In genomic region chr2:169360272-169360671, GRCm38 (mm10) we compare ENCODE assay signal across 8 mouse cellular contexts.
DNase-seq lines count a peak whose midpoint lies in the region; ATAC-seq and TF ChIP-seq lines count a peak whose summit lies in the region.
"Had no signal": no experiment of that assay in that cellular context is flagged by ENCODE, and none has a peak within 500 bp of the region (broad histone marks: within the 10 kb centered on the region; RNA-seq: fewer than 3 reads in every experiment).

No protein-coding gene starts in this region.

- ATAC-seq in forebrain, postnatal 0 days, result no peak
- ATAC-seq in intestine, postnatal 0 days, result no peak
- ATAC-seq in lung, embryonic 14.5 days (ENCODE audit: insufficient read depth), result peak; percentile 73

- TF ChIP-seq EP300 in ES-Bruce4 (IDR thresholded peaks at IDR 0.05; ENCODE audit: insufficient read depth, low read depth, low read length), result no peak

- peak overlapping the region; percentile 23; the same call in 1 of the 2 replicates for H3K4me3 ChIP-seq in ES-Bruce4 (ENCODE audit: low read depth, low read length)
- H3K4me3 ChIP-seq in forebrain, postnatal 0 days (ENCODE audit: low read depth, low read length), result no peak overlapping the region
- H3K4me3 ChIP-seq in intestine, postnatal 0 days (ENCODE audit: low read depth, low read length), result no peak overlapping the region
- H3K4me3 ChIP-seq in lung, embryonic 14.5 days (ENCODE audit: low read depth, low read length), result 0 out of 2 replicates have a peak overlapping the region, but pooled peaks have one; percentile 6
- H3K4me3 ChIP-seq: liver, embryonic 13.5 days had no signal

- DNase-seq in WW6 (ENCODE audit: low read depth, low spot score), result peak; percentile 56
- DNase-seq in forebrain, postnatal 0 days, result peak; percentile 47
- peak; percentile 78 for DNase-seq in lung, embryonic 14.5 days
- peak; percentile 6 for DNase-seq in ovary, postnatal 10 days (ENCODE audit: low spot score)
- peak; percentile 8 to 37 for DNase-seq in urinary bladder, postnatal 36 days (ENCODE audit: low spot score in 2 of 2)
- DNase-seq: liver, embryonic 13.5 days had no signal

- no peak overlapping the region for H3K27ac ChIP-seq in ES-Bruce4 (ENCODE audit: insufficient read depth, low read length)
- H3K27ac ChIP-seq in forebrain, postnatal 0 days (ENCODE audit: low read depth, low read length), result no peak overlapping the region
- H3K27ac ChIP-seq in intestine, postnatal 0 days (ENCODE audit: low read depth, low read length), result no peak overlapping the region
- no peak overlapping the region for H3K27ac ChIP-seq in lung, embryonic 14.5 days (ENCODE audit: low read depth)
- H3K27ac ChIP-seq: liver, embryonic 13.5 days had no signal

- 32% methylated on average over 15 of the region's 15 CpGs for WGBS in forebrain, postnatal 0 days
- WGBS in intestine, postnatal 0 days, result 13% methylated on average over 15 of the region's 15 CpGs
- WGBS in lung, embryonic 14.5 days, result 9% methylated on average over 15 of the region's 15 CpGs

- H3K9ac ChIP-seq in ES-Bruce4 (ENCODE audit: low read depth, poor library complexity, severe bottlenecking), result no peak overlapping the region
- H3K9ac ChIP-seq in forebrain, postnatal 0 days, result no peak overlapping the region
- H3K9ac ChIP-seq in intestine, postnatal 0 days (ENCODE audit: low read depth, low read length), result no peak overlapping the region
- no peak overlapping the region for H3K9ac ChIP-seq in lung, embryonic 14.5 days
- H3K9ac ChIP-seq: liver, embryonic 13.5 days had no signal

- H3K4me2 ChIP-seq in forebrain, postnatal 0 days (ENCODE audit: low read depth), result peak overlapping the region; percentile 27
- H3K4me2 ChIP-seq in intestine, postnatal 0 days (replicated peaks; ENCODE audit: low read depth), result peak overlapping the region; percentile 47
- H3K4me2 ChIP-seq in lung, embryonic 14.5 days, result peak overlapping the region; percentile 51
- H3K4me2 ChIP-seq: liver, embryonic 13.5 days had no signal

- no peaks in the 10 kb centered on the region for H3K9me3 ChIP-seq in ES-Bruce4 (replicated peaks; ENCODE audit: control insufficient read depth, insufficient read depth, low read length, poor library complexity, severe bottlenecking)
- H3K9me3 ChIP-seq in forebrain, postnatal 0 days (ENCODE audit: low read length), result no peaks in the 10 kb centered on the region; the same call in 1 of the 2 replicates
- H3K9me3 ChIP-seq in intestine, postnatal 0 days (ENCODE audit: control insufficient read depth), result no peaks in the 10 kb centered on the region
- H3K9me3 ChIP-seq in lung, embryonic 14.5 days (ENCODE audit: low read depth, low read length), result no peaks in the 10 kb centered on the region

- no peak for TF ChIP-seq POLR2A in ES-Bruce4 (IDR thresholded peaks at IDR 0.05; ENCODE audit: insufficient read depth, low read length)

- no peaks in the 10 kb centered on the region for H3K4me1 ChIP-seq in ES-Bruce4 (ENCODE audit: control insufficient read depth, insufficient read depth, low read length)
- H3K4me1 ChIP-seq in forebrain, postnatal 0 days (ENCODE audit: insufficient read depth), result no peaks in the 10 kb centered on the region
- H3K4me1 ChIP-seq in intestine, postnatal 0 days (replicated peaks; ENCODE audit: control insufficient read depth, insufficient read depth, low read length), result no peaks in the 10 kb centered on the region
- no peaks in the 10 kb centered on the region; the same call in 1 of the 2 replicates for H3K4me1 ChIP-seq in lung, embryonic 14.5 days (ENCODE audit: insufficient read depth)
- H3K4me1 ChIP-seq: liver, embryonic 13.5 days had no signal

- H3K36me3 ChIP-seq in ES-Bruce4 (ENCODE audit: control insufficient read depth, insufficient read depth, low read length, poor library complexity, severe bottlenecking), result no peaks in the 10 kb centered on the region
- no peaks in the 10 kb centered on the region for H3K36me3 ChIP-seq in forebrain, postnatal 0 days (ENCODE audit: insufficient read depth)
- no peaks in the 10 kb centered on the region for H3K36me3 ChIP-seq in intestine, postnatal 0 days (ENCODE audit: control insufficient read depth, insufficient read depth)
- H3K36me3 ChIP-seq in lung, embryonic 14.5 days (ENCODE audit: insufficient read depth), result no peaks in the 10 kb centered on the region
- H3K36me3 ChIP-seq: liver, embryonic 13.5 days had no signal

- no peaks in the 10 kb centered on the region for H3K27me3 ChIP-seq in ES-Bruce4 (ENCODE audit: control insufficient read depth, insufficient read depth, low read length, poor library complexity, severe bottlenecking)
- no peaks in the 10 kb centered on the region for H3K27me3 ChIP-seq in forebrain, postnatal 0 days (ENCODE audit: insufficient read depth, low read length)
- no peaks in the 10 kb centered on the region for H3K27me3 ChIP-seq in intestine, postnatal 0 days (replicated peaks; ENCODE audit: control insufficient read depth, insufficient read depth, low read length)
- no peaks in the 10 kb centered on the region for H3K27me3 ChIP-seq in lung, embryonic 14.5 days (ENCODE audit: insufficient read depth, low read length)
- H3K27me3 ChIP-seq: liver, embryonic 13.5 days had no signal

- TF ChIP-seq CTCF in ES-Bruce4 (IDR thresholded peaks at IDR 0.05; ENCODE audit: low read depth, low read length), result peak; percentile 76
- peak; percentile 52 for TF ChIP-seq CTCF in forebrain, postnatal 0 days (IDR thresholded peaks at IDR 0.05; ENCODE audit: low read depth)
- TF ChIP-seq CTCF in intestine, postnatal 0 days (IDR thresholded peaks at IDR 0.05; ENCODE audit: low read depth), result peak; percentile 72
- TF ChIP-seq CTCF in lung, embryonic 14.5 days (IDR thresholded peaks at IDR 0.05; ENCODE audit: low read depth), result peak; percentile 76

Comparison
In these comparisons a context has a peak if more than half of its experiments do, and no peak if none do; other contexts are left out.
1. H3K4me3 ChIP-seq: peak in ES-Bruce4 (single experiment) and lung, embryonic 14.5 days (single experiment); none in forebrain, postnatal 0 days (single experiment) and intestine, postnatal 0 days (single experiment).
2. DNase-seq: peak in every context shown above with its lines; median percentile 78 in lung, embryonic 14.5 days; 56 in WW6; 47 in forebrain, postnatal 0 days; 22 in urinary bladder, postnatal 36 days; 6 in ovary, postnatal 10 days.
3. Peak in every context shown above with its lines, with median percentiles within 50 percentile points of each other: CTCF ChIP-seq and H3K4me2 ChIP-seq.